Mouse (Mus musculus): ENCODE data around the gene Sult2b1.

DNA sequence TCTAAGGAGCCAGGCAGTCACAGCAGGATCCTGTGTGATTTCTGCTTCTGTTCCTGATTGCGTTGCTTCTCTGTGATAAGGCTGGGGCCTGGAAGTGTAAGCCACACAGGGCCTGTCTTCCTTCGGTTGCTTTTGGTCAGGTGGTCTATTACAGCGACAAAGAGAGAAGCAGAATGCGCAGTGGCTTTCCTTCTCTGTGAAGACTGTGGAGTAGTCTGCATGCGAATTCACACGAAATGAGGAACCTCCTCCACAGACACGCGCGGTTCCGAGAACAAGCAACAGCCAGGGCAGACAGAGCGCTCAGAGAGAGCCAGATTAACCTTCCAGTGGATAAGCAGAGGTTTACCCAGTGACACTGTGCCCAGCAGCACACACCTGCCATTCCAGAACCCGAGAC, 43.2 kb downstream of the Sult2b1 start:
- no peak for TF ChIP-seq CHD2 (IDR thresholded peaks at IDR 0.05; ENCODE audit: low read depth, low read length)
- TF ChIP-seq ZNF384 (IDR thresholded peaks at IDR 0.05; ENCODE audit: low read depth, low read length) = no peak
- TF ChIP-seq HCFC1 (IDR thresholded peaks at IDR 0.05; ENCODE audit: borderline replicate concordance, insufficient read depth, low read length) = no peak
- no peak for TF ChIP-seq MAFK (IDR thresholded peaks at IDR 0.05; ENCODE audit: insufficient read depth, low read depth, low read length)

Data from ES-E14 (cell line).